ENCODE assay signal across 20 mouse cellular contexts in the genomic region with DNA sequence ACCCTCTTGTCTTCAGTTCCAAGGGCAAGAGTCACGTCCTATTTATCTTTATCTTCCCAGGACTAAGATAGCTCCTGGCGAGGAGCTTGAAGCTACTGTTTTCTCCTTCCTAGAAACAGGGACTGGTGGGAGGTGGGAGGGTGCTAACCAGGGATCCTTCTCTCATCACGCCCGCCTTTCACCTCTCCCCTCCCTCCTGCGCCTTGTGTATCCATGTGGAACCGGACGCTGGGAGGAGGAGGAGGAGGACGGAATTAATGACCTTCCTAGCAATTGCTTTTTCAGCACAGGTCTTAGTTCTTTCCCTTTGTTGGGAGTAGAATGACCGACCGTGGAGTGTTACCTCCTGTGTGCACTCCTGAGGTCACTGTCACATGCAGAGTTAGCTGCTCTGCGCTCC.
"Had no signal": no experiment of that assay in that cellular context is flagged by ENCODE, and none has a peak within 500 bp of the region (broad histone marks: within the 10 kb centered on the region; RNA-seq: fewer than 3 reads in every experiment).

No protein-coding gene starts in this region.

- H3K9me3 ChIP-seq: lung, embryonic 15.5 days; megakaryocyte, embryonic 14.5 days; midbrain, embryonic 13.5 days; midbrain, embryonic 15.5 days; neural tube, embryonic 12.5 days had no signal

- H3K27me3 ChIP-seq: lung, embryonic 15.5 days; midbrain, embryonic 13.5 days; midbrain, embryonic 15.5 days; neural tube, embryonic 12.5 days had no signal

- H3K4me2 ChIP-seq: lung, embryonic 15.5 days; midbrain, embryonic 11.5 days; midbrain, embryonic 13.5 days; midbrain, embryonic 15.5 days; neural tube, embryonic 12.5 days had no signal

- H3K4me1 ChIP-seq: megakaryocyte, embryonic 14.5 days; midbrain, embryonic 13.5 days; midbrain, embryonic 15.5 days; neural tube, embryonic 12.5 days had no signal

- H3K4me3 ChIP-seq: lung, embryonic 15.5 days; megakaryocyte, embryonic 14.5 days; midbrain, embryonic 13.5 days; midbrain, embryonic 15.5 days; neural tube, embryonic 12.5 days had no signal

- H3K9ac ChIP-seq: liver, postnatal 0 days; lung, embryonic 15.5 days; midbrain, embryonic 13.5 days; midbrain, embryonic 15.5 days; neural tube, embryonic 12.5 days had no signal

- H3K27ac ChIP-seq: lung, embryonic 15.5 days; macrophage; midbrain, embryonic 13.5 days; midbrain, embryonic 15.5 days; neural tube, embryonic 12.5 days had no signal

- ATAC-seq: liver, postnatal 0 days; lung, postnatal 0 days; midbrain, embryonic 13.5 days; midbrain, embryonic 15.5 days had no signal

- DNase-seq: liver, postnatal 0 days; lung, adult 2 months; lung, postnatal 14 days; lung, postnatal 36 days; retina, postnatal 1 day; right cerebral cortex, adult 18-20 months; right cerebral cortex, postnatal 25 days; right cerebral cortex, postnatal 4 days; spleen, adult 18-20 months; thymus, adult 18-20 months; thymus, postnatal 14 days; thymus, postnatal 36 days had no signal

- H3K36me3 ChIP-seq: lung, embryonic 15.5 days; midbrain, embryonic 13.5 days; midbrain, embryonic 15.5 days; neural tube, embryonic 12.5 days had no signal
